Mouse (Mus musculus) lung, postnatal 0 days (tissue): ENCODE measurements around the gene Cd101.

Experiments used
- CTCF ChIP-seq: IDR thresholded peaks from 2 replicates; pipeline ENCODE4 v1.5.1; 2016; ENCODE audit warnings: antibody characterized with exemption, mild to moderate bottlenecking
- EP300 ChIP-seq: IDR thresholded peaks from 2 replicates; pipeline ENCODE4 v1.6.1; 2016; ENCODE audit warnings: antibody characterized with exemption, mild to moderate bottlenecking, control low read depth

- TF ChIP-seq CTCF: no peak
- no peak for TF ChIP-seq EP300
These were observed 18.2 kb downstream of the Cd101 start for GRCm38 (mm10) chr3:101011203-101011600.
